Mouse (Mus musculus): ENCODE measurements at regions not wholly inside any gene's neighbourhood (a gene's known extent, or its start where the extent isn't known, plus 50 kb on each side); places are given as distances from the start of the nearest gene placed in this dataset.

DNA sequence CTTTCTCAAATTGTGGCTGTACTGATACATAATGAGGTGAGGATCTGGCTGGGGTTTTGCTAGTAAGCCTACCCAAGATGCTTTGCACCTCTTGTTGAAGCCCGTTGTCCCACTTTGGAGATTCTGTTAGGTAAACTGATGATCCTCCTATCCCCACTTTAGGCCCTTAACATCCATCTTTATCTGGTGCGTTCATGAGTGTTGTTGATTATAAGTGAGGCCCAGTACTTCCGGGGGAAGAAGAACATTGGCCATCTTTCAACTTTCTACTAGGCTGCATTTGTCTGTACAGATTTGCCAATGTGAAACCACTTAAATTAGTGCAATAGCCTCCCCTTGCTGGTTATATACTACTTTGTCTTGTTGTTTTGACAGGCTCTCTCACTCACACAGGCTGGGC is 331.3 kb upstream of the Tmc3 start:
- no peak for TF ChIP-seq CTCF (IDR thresholded peaks at IDR 0.05)
- TF ChIP-seq EP300 (IDR thresholded peaks at IDR 0.05): no peak
